Mouse (Mus musculus) kidney, embryonic 16.5 days (tissue): ENCODE data around the gene Eef1g. TPM values are rescaled to one million over a fixed set of nuclear protein-coding genes. Genes with fewer than 3 reads are reported as not detected.
"Not testable (repeated sequence)": the region's sequence is repeated elsewhere in the genome, so short reads cannot be mapped to it uniquely, and the experiment has no call there.

Source experiments
- ATAC-seq: fragments of 200-750 bp; cut with Nextera tagmentation; 2 replicates; pipeline ENCODE4 v1.8.0; 2017; ENCODE audit warnings: moderate TSS enrichment; ENCODE audit not compliant: low FRiP score, low TSS enrichment
- H3K27ac ChIP-seq: fragments of 300-500 bp; sonication (generic); 2 replicates; pipeline ENCODE4 v1.5.1; 2014; ENCODE audit warnings: low read length
- H3K27me3 ChIP-seq: fragments of 300-500 bp; sonication (generic); 2 replicates; pipeline ENCODE4 v1.6.1; 2014; ENCODE audit warnings: low read length, control low read depth, mixed read lengths; ENCODE audit not compliant: insufficient read depth
- H3K36me3 ChIP-seq: fragments of 300-500 bp; sonication (generic); 2 replicates; pipeline ENCODE4 v1.6.1; 2014; ENCODE audit warnings: low read length, control low read depth, mixed read lengths; ENCODE audit not compliant: insufficient read depth
- H3K4me1 ChIP-seq: fragments of 300-500 bp; sonication (generic); 2 replicates; pipeline ENCODE4 v1.6.1; 2014; ENCODE audit warnings: low read length, control low read depth, mixed read lengths; ENCODE audit not compliant: insufficient read depth
- H3K4me2 ChIP-seq: fragments of 300-500 bp; sonication (generic); replicated peaks from 2 replicates; pipeline ENCODE4 v1.6.1; 2014; ENCODE audit warnings: low read depth, low read length
- H3K4me3 ChIP-seq: fragments of 300-500 bp; sonication (generic); 2 replicates; pipeline ENCODE4 v1.5.1; 2014; ENCODE audit warnings: mild to moderate bottlenecking, low read length
- H3K9ac ChIP-seq: fragments of 300-500 bp; sonication (generic); replicated peaks from 2 replicates; pipeline ENCODE4 v1.6.1; 2014; ENCODE audit warnings: low read length
- H3K9me3 ChIP-seq: fragments of 300-500 bp; sonication (generic); 2 replicates; pipeline ENCODE4 v1.6.1; 2016; ENCODE audit warnings: low read length, control low read depth
- WGBS: fragments of 180-500 bp; shearing (Covaris S2); extraction: QIAGEN DNeasy Blood & Tissue Kit; methylation state at CpG from one replicate; pipeline ENCODE4 v1.1.7; 2014; 5-methylcytosine and 5-hydroxymethylcytosine counted together
- polyA plus RNA-seq: library from polyadenylated mRNA; unstranded; fragments of >200 nt; fragmentation: Nextera tagmentation; extraction: Ambion mirVana; gene quantifications from 2 replicates; pipeline ENCODE4 v1.2.1, GENCODE M21; 2015

Gene Eef1g
- polyA plus RNA-seq, 1 experiment from 2014 or later: 455 TPM

DNA sequence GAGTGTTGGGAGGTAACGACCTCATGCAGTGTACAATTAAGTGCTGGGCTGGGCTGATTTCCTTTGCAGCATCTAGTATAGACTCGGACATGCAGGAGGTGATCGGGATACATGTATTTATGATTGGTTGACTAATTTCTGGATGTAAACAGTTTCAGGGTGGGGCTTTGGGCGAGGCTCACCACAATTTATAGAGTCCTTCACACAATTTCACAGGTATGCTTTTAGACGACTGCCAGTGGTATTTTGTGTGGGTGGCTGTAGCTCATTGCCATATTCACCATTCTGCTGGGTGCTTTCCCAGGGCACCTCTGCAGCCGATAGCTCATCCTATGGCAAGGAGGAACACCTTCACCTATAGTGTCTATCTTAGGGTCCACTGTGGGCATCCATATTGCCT, 31.7 kb downstream of the Eef1g start:
- no peak for ATAC-seq
- Histone ChIP-seq H3K9ac (no peak overlapping the region), H3K27ac (peak overlapping the region; percentile 64; the same call in 1 of the 2 replicates), H3K4me2 (no peak overlapping the region), H3K9me3 (no peaks in the 10 kb centered on the region), H3K4me3 (no peak overlapping the region), H3K27me3 (no peaks in the 10 kb centered on the region), H3K4me1 (peaks cover 22% of the 10 kb centered on the region), H3K36me3 (peaks cover 23% of the 10 kb centered on the region)
- WGBS: 81% methylated on average over 6 of the region's 6 CpGs

DNA sequence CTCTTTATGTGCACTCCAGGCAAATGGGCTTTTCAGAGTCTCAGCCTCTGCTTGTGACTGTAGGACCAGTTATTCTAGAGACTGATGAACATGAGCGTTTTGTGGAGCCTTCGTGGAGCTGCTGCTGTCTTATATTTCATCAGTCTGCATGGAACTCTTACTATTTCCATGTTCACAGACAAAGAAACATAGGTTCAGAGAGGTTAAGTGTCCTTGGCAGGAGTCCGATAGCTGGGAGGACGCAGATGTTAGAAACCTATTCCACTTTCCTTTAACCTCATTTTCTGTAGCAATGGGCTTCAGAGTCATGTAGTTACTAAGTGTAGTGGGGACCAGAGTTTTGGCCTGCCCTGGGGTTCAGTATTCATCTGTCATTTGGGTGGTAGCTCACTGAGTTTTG, 32.4 kb downstream of the Eef1g start:
- Histone ChIP-seq H3K36me3 (peaks cover 30% of the 10 kb centered on the region), H3K9me3 (no peaks in the 10 kb centered on the region), H3K4me3 (no peak overlapping the region), H3K27me3 (no peaks in the 10 kb centered on the region), H3K4me2 (no peak overlapping the region), H3K9ac (no peak overlapping the region), H3K4me1 (peaks cover 21% of the 10 kb centered on the region), H3K27ac (no peak overlapping the region)
- ATAC-seq: no peak
- WGBS: 63% methylated on average over 4 of the region's 4 CpGs

DNA sequence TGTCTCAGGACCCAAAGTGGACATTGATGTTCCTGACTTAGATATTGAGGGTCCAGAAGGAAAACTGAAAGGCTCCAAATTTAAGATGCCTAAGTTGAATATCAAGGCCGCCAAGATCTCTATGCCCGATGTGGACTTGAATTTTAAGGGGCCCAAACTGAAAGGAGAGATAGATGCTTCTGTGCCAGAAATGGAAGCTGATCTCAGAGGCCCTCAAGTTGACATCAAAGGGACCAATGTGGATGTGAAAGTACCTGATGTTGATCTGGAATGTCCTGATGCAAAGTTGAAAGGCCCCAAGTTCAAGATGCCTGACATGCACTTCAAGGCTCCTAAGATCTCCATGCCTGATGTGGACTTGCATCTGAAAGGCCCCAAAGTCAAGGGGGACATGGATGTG, 40.1 kb downstream of the Eef1g start:
- not testable (repeated sequence) for H3K9me3 ChIP-seq, H3K4me1 ChIP-seq, H3K27me3 ChIP-seq, H3K4me2 ChIP-seq, H3K9ac ChIP-seq, ATAC-seq, H3K4me3 ChIP-seq, H3K27ac ChIP-seq
- peaks cover 37% of the 10 kb centered on the region for H3K36me3 ChIP-seq
- 96% methylated on average over 2 of the region's 2 CpGs for WGBS

DNA sequence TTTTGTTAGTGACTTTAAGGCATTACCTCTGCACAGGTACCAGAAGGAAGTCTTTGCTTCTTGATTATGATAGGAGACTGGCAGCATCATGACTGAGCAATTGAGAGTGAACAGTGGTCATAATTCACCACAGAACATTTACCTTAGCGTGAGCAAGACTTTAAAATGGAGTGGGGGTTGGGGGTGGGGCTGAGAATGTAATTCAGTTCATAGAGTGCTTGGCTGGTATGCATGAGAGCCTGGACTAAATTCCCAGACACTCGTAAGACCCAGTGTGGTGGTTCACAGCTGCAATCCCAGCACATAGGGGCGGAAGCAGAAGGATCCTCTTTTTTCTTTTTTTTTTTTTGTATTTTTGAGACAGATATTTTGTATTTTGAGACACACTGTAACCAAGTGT, 52.5 kb downstream of the Eef1g start:
- Histone ChIP-seq H3K27me3 (no peaks in the 10 kb centered on the region), H3K27ac (no peak overlapping the region), H3K9ac (no peak overlapping the region), H3K4me3 (no peak overlapping the region), H3K36me3 (peaks cover 4% of the 10 kb centered on the region; the same call in 1 of the 2 replicates), H3K9me3 (no peaks in the 10 kb centered on the region), H3K4me2 (no peak overlapping the region), H3K4me1 (no peaks in the 10 kb centered on the region)
- 82% methylated on average over 3 of the region's 3 CpGs for WGBS
- ATAC-seq: no peak

DNA sequence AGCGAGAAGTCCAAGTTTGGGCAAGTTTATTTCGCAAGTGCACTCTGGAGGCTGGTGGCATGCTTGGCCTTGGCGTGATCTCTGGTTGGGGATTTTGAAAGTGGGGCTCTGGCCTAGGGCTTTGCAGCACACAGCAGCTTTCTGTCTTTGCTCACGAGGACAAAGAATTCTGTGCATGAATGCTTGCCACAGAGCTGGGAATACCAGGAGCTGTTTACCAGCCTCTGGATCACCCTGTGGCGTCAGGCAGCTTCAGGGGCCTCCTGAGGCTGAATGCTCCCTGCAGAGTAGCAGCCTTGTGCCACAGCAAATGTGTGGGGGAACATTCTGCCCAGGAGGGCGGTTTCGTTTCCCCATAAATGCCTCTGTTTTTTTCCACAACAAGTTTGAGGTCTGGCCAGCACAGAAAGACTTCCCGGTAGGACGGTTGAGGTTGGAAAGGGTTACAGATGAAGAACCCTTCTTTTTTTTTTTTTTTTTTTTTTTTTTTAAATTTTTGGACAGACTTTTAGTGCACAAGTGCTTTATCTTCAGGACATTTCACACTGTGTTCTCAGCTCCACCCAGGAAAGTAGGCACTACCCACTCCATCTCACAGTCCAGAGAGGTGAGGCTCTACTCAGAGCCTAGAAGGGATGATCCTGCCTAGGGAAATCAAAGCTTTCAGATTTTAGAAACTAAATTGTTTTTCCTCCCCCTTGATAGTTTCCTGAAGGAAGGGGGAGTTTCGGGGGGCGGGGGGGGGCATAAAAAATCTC, 56.4 kb downstream of the Eef1g start:
- 61% methylated on average over 11 of the region's 11 CpGs for WGBS

DNA sequence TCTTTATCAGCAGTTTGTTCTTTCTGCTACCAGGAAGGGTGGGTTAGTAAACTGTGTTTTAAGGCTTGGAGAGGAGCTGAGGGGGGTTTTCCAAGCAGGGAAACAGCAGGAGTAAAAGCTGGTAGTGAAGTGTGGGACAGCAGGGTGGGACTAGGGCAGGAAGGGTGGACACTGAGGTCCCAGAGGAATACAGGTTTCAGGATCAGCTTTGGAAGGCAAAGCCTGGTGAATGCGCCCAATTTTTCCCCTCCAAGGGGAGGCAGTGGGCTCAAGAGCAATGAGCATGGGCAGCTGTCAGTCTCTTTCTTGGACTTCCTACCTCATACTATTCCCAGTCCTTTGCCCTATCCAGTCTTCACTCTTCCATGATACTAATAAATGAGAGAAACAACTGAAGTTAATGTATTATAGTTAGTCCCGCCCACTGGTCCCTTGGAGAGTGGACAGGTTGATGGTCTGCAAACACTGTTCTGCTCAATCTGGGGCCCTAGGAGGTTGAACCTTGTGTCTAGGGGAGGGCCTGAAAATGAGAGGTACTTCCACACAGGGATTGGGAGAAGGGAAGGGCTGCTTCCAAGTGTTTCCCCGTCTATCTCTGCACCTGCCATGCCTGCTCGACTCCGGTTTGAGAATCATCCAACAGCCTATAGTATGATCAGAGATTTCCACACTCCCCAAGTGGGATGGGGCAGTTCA, 58.9 kb downstream of the Eef1g start:
- ATAC-seq: peak; percentile 49; the same call in 1 of the 2 replicates
- no peaks in the 10 kb centered on the region for H3K36me3 ChIP-seq
- no peaks in the 10 kb centered on the region for H3K9me3 ChIP-seq
- 81% methylated on average over 5 of the region's 5 CpGs for WGBS
- H3K9ac ChIP-seq: no peak overlapping the region
- H3K27me3 ChIP-seq: no peaks in the 10 kb centered on the region
- H3K4me3 ChIP-seq: no peak overlapping the region
- H3K4me1 ChIP-seq: no peaks in the 10 kb centered on the region
- H3K4me2 ChIP-seq: no peak overlapping the region
- H3K27ac ChIP-seq: no peak overlapping the region

More for the DNA sequence above, 56.4 kb downstream of the Eef1g start:
- Histone ChIP-seq H3K4me2 (no peak overlapping the region), H3K9ac (no peak overlapping the region), H3K9me3 (no peaks in the 10 kb centered on the region), H3K4me3 (no peak overlapping the region), H3K27me3 (no peaks in the 10 kb centered on the region), H3K27ac (peak overlapping the region; percentile 59), H3K4me1 (no peaks in the 10 kb centered on the region), H3K36me3 (no peaks in the 10 kb centered on the region)
- ATAC-seq: no peak

DNA sequence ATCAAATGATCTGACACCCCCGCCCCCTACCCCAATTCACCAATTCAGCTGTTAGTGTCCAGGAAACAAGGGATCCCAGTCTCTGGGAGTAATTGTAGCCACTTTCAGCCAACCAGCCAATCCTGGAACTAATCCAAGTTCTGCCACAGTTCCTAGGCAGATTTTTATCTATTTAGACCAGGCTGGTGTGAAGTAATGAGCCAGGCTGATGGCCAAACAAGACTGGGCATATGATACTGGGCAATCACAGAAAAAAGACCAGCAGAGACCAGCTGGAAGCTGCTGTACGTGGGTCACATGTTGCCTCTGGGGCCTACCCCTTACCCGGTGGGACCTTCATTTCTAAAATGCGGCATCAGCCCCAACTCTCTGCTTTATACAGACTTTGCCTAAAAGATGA, 59.8 kb downstream of the Eef1g start:
- Histone ChIP-seq H3K4me1 (no peaks in the 10 kb centered on the region), H3K27ac (no peak overlapping the region), H3K27me3 (no peaks in the 10 kb centered on the region), H3K36me3 (no peaks in the 10 kb centered on the region), H3K9ac (no peak overlapping the region), H3K4me3 (no peak overlapping the region), H3K4me2 (no peak overlapping the region), H3K9me3 (no peaks in the 10 kb centered on the region)
- 69% methylated on average over 4 of the region's 4 CpGs for WGBS
- peak; percentile 69 for ATAC-seq

DNA sequence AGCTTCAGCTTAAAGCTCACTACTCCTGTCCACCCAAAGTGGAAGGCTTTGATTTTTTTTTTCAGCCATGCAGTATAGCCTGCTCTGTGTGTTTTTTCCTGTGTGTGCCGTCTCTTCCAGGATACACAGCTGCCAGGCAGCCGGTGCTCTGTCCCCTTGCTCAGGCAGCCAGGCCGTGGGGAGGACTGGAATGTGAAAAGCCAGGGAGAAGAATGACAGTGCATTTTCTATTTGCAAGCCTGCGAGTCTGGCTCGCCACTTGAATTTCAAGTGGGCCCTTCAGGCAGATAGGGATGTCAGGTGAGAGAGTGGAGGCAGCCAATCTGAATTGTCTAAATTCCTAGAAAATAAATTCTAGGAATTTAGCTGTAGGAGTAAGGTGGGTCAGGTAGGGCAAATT, 61.0 kb downstream of the Eef1g start:
- no peaks in the 10 kb centered on the region for H3K36me3 ChIP-seq
- H3K4me3 ChIP-seq: no peak overlapping the region
- H3K9me3 ChIP-seq: no peaks in the 10 kb centered on the region
- H3K27ac ChIP-seq: no peak overlapping the region; the same call in 1 of the 2 replicates
- H3K9ac ChIP-seq: no peak overlapping the region
- no peak for ATAC-seq
- H3K4me1 ChIP-seq: no peaks in the 10 kb centered on the region
- no peaks in the 10 kb centered on the region for H3K27me3 ChIP-seq
- H3K4me2 ChIP-seq: no peak overlapping the region
- 22% methylated on average over 5 of the region's 5 CpGs for WGBS
